Mouse (Mus musculus) G1E (cell line): ENCODE measurements at regions not wholly inside any gene's neighbourhood (a gene's known extent, or its start where the extent isn't known, plus 50 kb on each side); places are given as distances from the start of the nearest gene placed in this dataset.

ENCODE experiments used
- CTCF ChIP-seq: IDR thresholded peaks from 2 replicates; pipeline ENCODE4 v1.5.1; 2012; ENCODE audit warnings: low read depth, low read length, inconsistent platforms, mixed read lengths
- GATA1 ChIP-seq: IDR thresholded peaks from 2 replicates; pipeline ENCODE4 v1.6.1; 2012; ENCODE audit warnings: borderline replicate concordance, low read length, inconsistent platforms, mixed read lengths

- TF ChIP-seq CTCF (no peak), GATA1 (no peak)
Measured at GRCm38 (mm10) chr3:143736651-143737398, 468.2 kb downstream of the Lmo4 start.
